Mouse (Mus musculus): ENCODE data around the gene Rap1b. TPM values are rescaled to one million over a fixed set of nuclear protein-coding genes. Genes with fewer than 3 reads are reported as not detected.

The Rap1b gene
- total RNA-seq, 2 experiments from 2014 or later, result 67.4 to 70.2 TPM

- DNase-seq (ENCODE audit: extremely low spot score in 1 of 2, low spot score in 1 of 2), result no peak
Measured at GRCm38 (mm10) chr10:117791171-117791470, 54.7 kb downstream of the Rap1b start.

- no peak for DNase-seq (ENCODE audit: extremely low spot score in 1 of 2, low spot score in 1 of 2)
Measured at GRCm38 (mm10) chr10:117790421-117791170, 55.2 kb downstream of the Rap1b start.

GRCm38 (mm10) chr10:117790011-117790410 is 55.8 kb downstream of the Rap1b start:
- DNase-seq (ENCODE audit: extremely low spot score in 1 of 2, low spot score in 1 of 2), result no peak

- no peak for DNase-seq (ENCODE audit: extremely low spot score in 1 of 2, low spot score in 1 of 2)
Measured at GRCm38 (mm10) chr10:117784646-117785045, 61.2 kb downstream of the Rap1b start.

GRCm38 (mm10) chr10:117783786-117784420 is 61.9 kb downstream of the Rap1b start:
- no peak for DNase-seq (ENCODE audit: extremely low spot score in 1 of 2, low spot score in 1 of 2)

- DNase-seq (ENCODE audit: extremely low spot score in 1 of 2, low spot score in 1 of 2), result no peak
Measured at GRCm38 (mm10) chr10:117782491-117783260, 63.2 kb downstream of the Rap1b start.

- no peak for DNase-seq (ENCODE audit: extremely low spot score in 1 of 2, low spot score in 1 of 2)
Measured at GRCm38 (mm10) chr10:117782056-117782455, 63.8 kb downstream of the Rap1b start.

- no peak for DNase-seq (ENCODE audit: extremely low spot score in 1 of 2, low spot score in 1 of 2)
Measured at GRCm38 (mm10) chr10:117781021-117781725, 64.7 kb downstream of the Rap1b start.

GRCm38 (mm10) chr10:117780306-117780911 is 65.4 kb downstream of the Rap1b start:
- no peak for DNase-seq (ENCODE audit: extremely low spot score in 1 of 2, low spot score in 1 of 2)

GRCm38 (mm10) chr10:117779581-117780305 is 66.1 kb downstream of the Rap1b start:
- no peak for DNase-seq (ENCODE audit: extremely low spot score in 1 of 2, low spot score in 1 of 2)

- no peak for DNase-seq (ENCODE audit: extremely low spot score in 1 of 2, low spot score in 1 of 2)
Measured at GRCm38 (mm10) chr10:117778951-117779350, 66.9 kb downstream of the Rap1b start.

GRCm38 (mm10) chr10:117778328-117778910 is 67.4 kb downstream of the Rap1b start:
- no peak for DNase-seq (ENCODE audit: extremely low spot score in 1 of 2, low spot score in 1 of 2)

GRCm38 (mm10) chr10:117777501-117778327 is 68.1 kb downstream of the Rap1b start:
- no peak for DNase-seq (ENCODE audit: extremely low spot score in 1 of 2, low spot score in 1 of 2)

- DNase-seq (ENCODE audit: extremely low spot score in 1 of 2, low spot score in 1 of 2), result no peak
Measured at GRCm38 (mm10) chr10:117777103-117777470, 68.7 kb downstream of the Rap1b start.

- no peak for DNase-seq (ENCODE audit: extremely low spot score in 1 of 2, low spot score in 1 of 2)
Measured at GRCm38 (mm10) chr10:117776281-117777102, 69.3 kb downstream of the Rap1b start.

- no peak for DNase-seq (ENCODE audit: extremely low spot score in 1 of 2, low spot score in 1 of 2)
Measured at GRCm38 (mm10) chr10:117775401-117776144, 70.3 kb downstream of the Rap1b start.

GRCm38 (mm10) chr10:117774817-117775120 is 71.1 kb downstream of the Rap1b start:
- DNase-seq (ENCODE audit: extremely low spot score in 1 of 2, low spot score in 1 of 2), result no peak

Measured in layer of hippocampus, postnatal 25 days (tissue).